Mouse (Mus musculus): ENCODE data around the gene Rnf149.
"Not testable (repeated sequence)": the region's sequence is repeated elsewhere in the genome, so short reads cannot be mapped to it uniquely, and the experiment has no call there.

Rnf149 gene

DNA sequence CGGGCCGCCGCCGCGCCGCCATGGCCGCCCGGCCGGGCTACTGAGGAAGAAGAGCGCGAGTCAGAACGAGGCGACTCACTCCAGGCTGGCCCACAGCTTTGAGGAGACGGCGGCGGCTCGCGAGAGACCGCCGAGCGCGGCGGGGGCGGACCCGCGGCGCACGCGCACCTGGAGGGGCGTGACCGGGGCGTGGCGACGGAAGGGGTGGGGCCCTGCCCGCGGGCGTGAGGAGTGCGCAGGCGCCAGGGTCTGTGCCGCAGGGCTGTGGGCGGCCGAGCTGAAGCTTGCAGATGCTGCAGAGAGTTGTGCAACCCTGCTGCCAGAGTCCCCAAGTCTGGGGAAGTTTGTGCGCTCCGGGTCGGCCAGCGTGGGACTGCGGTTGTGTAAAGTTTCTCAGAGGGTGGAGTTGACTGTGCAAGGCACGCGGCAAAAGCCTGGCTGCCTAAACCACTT lies at the start of gene Rnf149:
Gene Rnf149, minus strand, starts transcription at position 153 of the 453 bp plus-strand sequence.
- peak; percentile 95 for DNase-seq (ENCODE audit: low spot score)

GRCm38 (mm10) chr1:39625491-39625890 lies 48.3 kb upstream of the Rnf149 start:
- DNase-seq (ENCODE audit: low spot score), result no peak

GRCm38 (mm10) chr1:39623729-39624128 lies 46.5 kb upstream of the Rnf149 start:
- no peak for DNase-seq (ENCODE audit: low spot score)

- DNase-seq (ENCODE audit: low spot score), result no peak
Measured at GRCm38 (mm10) chr1:39623106-39623505, 45.9 kb upstream of the Rnf149 start.

DNA sequence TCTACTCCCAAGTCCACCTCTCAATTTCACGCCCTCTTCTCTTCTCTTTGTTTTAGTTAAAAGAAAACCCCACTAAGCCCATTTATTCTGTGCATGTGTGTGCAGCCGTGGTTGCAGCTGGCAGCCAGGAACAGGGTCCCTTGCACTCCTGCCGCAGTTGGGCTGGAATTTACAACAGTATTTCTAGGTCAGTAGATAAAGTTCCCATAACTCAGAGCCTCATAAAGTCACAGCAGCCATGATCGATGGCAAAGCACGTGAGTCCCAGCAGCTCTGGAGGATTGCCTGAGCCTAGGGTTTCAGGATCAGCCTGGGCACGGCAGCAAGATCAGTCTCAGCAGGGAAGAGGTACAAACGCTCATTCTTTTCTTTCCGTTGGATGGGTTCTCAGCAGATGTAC lies 41.3 kb upstream of the Rnf149 start:
- no peak for DNase-seq (ENCODE audit: low spot score)

DNA sequence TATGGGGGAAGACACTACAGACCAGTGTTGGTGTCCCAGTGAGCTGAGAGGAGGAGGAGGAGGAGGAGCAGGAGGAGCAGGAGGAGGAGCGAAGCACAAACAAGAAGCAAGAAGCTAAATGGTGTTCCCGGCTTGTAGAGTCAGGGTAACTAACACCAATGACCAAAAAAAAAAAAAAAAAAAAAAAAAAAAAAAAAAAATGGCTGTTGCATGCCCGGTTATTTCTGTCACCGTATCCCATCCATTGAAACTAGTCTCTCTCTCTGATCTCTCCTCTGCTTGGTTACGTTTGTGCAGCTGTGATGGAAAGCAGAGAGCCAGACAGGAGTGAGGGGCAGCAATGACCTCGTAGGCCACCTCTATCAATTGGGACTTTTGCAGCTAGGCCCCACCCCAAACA lies 38.3 kb upstream of the Rnf149 start:
- DNase-seq (ENCODE audit: low spot score), result no peak

DNA sequence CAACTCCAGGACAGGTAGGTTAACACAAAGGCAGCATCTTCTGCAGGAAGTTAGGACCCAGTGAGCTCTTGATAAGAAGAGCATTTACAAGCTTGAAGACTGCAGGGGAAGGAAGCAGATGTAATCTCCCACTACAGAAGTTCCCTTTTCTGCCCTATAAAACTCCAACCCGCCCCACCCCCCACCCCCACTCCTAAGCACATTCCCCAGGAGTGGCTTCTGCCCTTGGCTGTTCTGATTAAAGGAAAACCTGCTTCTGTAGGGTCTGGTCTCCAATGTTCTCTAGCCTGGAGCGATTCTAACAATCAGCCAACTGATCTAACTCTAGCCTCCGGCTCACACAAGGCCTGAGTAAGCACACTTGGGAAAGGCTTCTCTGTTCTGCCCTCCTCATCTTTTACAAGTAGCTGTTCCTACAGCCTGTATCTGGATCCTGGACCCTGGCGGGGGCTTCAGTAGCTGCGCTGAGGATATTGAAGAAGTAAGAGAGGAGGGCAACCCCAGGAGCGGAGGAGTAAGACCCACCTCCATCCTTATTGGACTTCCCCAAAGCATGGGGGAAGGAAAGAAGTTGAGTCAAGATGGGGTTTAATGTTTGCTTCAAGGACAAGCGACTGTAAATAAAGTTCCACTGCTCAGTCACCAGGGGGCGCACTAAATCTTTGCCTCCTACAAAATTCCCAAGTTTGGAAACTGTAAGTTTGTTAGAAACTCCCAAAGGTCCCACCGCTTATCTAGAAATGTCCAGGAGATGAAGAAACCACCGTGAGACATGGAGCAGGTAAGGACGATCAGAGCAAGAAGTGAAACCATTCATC lies 37.5 kb upstream of the Rnf149 start:
- DNase-seq (ENCODE audit: low spot score), result peak; percentile 84

GRCm38 (mm10) chr1:39613061-39613460 lies 35.9 kb upstream of the Rnf149 start:
- no peak for DNase-seq (ENCODE audit: low spot score)

- no peak for DNase-seq (ENCODE audit: low spot score)
Measured at GRCm38 (mm10) chr1:39612491-39612890, 35.3 kb upstream of the Rnf149 start.

DNA sequence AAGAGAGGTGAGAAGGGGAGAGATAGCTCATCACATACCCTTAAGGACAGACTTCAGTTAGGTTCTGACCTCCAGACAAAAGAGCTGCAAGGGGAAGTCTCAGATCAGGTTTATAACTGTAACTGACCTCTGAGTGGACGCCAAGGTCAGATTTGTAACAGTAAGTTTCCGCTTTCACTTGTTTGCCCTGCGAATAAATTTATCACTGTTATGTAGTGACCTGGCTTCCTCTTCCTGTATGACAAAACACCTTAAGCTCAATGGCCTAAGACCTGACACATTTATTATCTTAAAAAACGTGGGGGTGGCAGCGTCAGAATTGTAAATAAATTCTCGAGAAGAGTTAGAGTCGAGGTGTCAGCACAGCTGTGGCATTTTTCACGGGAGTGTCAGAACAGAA lies 31.3 kb upstream of the Rnf149 start:
- DNase-seq (ENCODE audit: low spot score), result no peak

DNA sequence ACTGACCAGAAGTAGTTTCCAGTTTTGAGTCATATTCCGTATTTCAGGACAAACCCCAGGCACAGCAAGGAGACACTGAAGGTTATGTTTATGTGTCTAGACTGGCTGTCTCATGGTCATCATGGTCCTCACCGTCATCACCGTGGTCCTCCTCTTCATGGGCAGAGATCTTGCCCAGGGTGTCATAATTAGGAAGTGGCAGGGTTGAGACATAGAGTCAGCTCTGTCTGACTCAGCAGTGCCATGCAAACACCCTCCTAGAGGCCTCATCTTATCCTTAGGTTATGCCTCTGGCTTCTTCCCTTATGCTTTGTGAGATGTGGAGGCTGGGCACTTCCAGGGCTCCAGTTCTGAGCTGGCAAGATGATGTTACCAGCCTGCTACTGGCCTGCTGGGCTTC lies 25.3 kb upstream of the Rnf149 start:
- no peak for DNase-seq (ENCODE audit: low spot score)

DNA sequence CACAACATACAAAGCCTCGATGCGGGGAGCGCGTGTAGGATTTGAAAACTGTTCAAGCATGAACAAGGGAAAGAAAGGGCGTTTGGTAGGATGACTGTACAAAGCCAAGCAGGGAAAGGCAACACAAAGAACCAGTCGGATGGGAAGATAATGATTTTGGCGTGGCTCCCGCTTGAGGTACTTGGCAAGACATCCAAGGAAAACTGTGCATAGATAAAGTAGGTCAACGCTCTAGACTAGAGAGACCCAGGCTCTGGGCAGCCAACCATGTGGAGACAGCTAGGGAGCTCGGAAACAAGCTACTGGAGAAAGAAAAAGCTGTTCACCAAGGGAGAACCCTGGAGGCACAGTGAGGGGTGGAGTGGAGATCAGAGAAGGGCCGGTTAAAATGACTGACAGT lies 21.5 kb upstream of the Rnf149 start:
- peak; percentile 10 for DNase-seq (ENCODE audit: low spot score)

- not testable (repeated sequence) for DNase-seq (ENCODE audit: low spot score)
Measured at GRCm38 (mm10) chr1:39597135-39597534, 19.9 kb upstream of the Rnf149 start.

GRCm38 (mm10) chr1:39593836-39594235 lies 16.6 kb upstream of the Rnf149 start:
- DNase-seq (ENCODE audit: low spot score), result no peak

- no peak for DNase-seq (ENCODE audit: low spot score)
Measured at GRCm38 (mm10) chr1:39592090-39592489, 14.9 kb upstream of the Rnf149 start.

DNA sequence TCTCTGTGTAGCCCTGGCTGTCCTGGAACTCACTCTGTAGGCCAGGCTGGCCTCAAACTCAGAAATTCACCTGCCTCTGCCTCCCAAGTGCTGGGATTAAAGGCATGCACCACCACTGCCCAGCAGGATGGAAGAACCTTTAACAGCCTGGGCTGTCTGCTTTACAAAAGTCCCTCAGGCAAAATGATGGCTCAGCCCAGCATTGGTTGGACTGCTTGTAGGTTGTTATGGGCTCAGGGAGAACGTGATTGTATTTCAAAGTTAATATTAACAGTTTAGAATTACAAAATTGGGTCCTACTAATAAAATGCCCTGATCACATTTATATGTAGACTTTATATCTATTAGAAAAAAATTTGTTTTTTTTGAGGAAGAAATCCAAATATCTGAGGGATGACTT lies 14.4 kb upstream of the Rnf149 start:
- DNase-seq (ENCODE audit: low spot score), result not testable (repeated sequence)

- DNase-seq (ENCODE audit: low spot score), result no peak
Measured at GRCm38 (mm10) chr1:39590193-39590592, 13.0 kb upstream of the Rnf149 start.

- no peak for DNase-seq (ENCODE audit: low spot score)
Measured at GRCm38 (mm10) chr1:39585416-39585815, 8.2 kb upstream of the Rnf149 start.

GRCm38 (mm10) chr1:39583173-39583572 lies 6.0 kb upstream of the Rnf149 start:
- no peak for DNase-seq (ENCODE audit: low spot score)

DNA sequence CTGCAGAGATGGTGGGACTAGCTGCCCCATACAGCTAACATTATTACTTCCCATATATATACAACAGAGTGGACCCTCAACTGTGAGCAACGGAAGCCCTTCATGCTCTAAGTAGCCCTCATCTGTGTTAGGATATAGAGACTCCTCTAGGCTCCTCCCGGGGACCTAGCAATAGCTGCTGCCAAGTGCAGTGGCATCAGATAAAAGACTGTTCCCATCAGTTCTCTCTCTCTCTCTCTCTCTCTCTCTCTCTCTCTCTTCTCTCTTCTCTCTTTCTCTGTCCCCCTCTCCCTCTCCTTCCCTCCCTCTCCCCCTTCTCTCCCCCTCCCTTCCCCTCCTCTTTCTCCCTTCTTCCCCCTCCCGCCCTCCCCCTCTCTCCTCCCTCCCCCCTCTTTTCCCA lies 4.0 kb upstream of the Rnf149 start:
- no peak for DNase-seq (ENCODE audit: low spot score)

DNA sequence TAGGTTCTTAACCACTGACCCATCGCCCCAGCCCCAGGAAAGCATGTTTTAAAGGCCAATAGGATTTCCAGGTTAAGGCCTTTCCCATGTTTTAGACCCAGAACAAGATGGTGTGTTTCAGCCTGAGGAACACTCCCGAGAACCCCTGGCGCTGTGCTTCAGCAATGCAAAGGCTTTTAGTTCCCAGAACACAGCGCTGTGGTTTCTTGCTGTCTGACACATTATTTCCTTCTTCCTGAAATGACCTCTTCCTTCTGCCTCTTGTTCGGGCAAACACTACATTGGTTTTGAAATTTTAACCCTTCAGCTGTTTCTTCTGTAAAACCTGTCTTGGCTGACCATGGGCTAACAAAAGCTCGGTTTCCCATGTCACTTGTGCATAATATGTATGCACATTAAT lies 1.9 kb upstream of the Rnf149 start:
- no peak for DNase-seq (ENCODE audit: low spot score)

- no peak for DNase-seq (ENCODE audit: low spot score)
Measured at GRCm38 (mm10) chr1:39578446-39578845, 1.2 kb upstream of the Rnf149 start.

- peak; percentile 59 for DNase-seq (ENCODE audit: low spot score)
Measured at GRCm38 (mm10) chr1:39576431-39577243, 568 bp downstream of the Rnf149 start.

Measured in retina, embryonic 14.5 days (tissue).